Mouse (Mus musculus) embryo, embryonic 10.5 days (tissue): ENCODE measurements at regions not wholly inside any gene's neighbourhood (a gene's known extent, or its start where the extent isn't known, plus 50 kb on each side); places are given as distances from the start of the nearest gene placed in this dataset.
A peak's percentile ranks its signal among the peaks of the same experiment; 100 is the strongest.

Experiments used
- DNase-seq: peaks from one replicate; pipeline ENCODE4 v3.0.0-alpha.2; 2015; ENCODE audit warnings: low spot score

- no peak for DNase-seq
Observed at GRCm38 (mm10) chr5:112093905-112094571, 158.3 kb downstream of the Cryba4 start.

GRCm38 (mm10) chr5:112098469-112099085, 153.7 kb downstream of the Cryba4 start:
- no peak for DNase-seq

- DNase-seq: no peak
Observed at GRCm38 (mm10) chr5:112101739-112102590, 150.4 kb downstream of the Cryba4 start.

GRCm38 (mm10) chr5:112110306-112110969, 141.9 kb downstream of the Cryba4 start:
- peak; percentile 15 for DNase-seq

GRCm38 (mm10) chr5:112120766-112121165, 131.6 kb downstream of the Cryba4 start:
- no peak for DNase-seq

- no peak for DNase-seq
Observed at GRCm38 (mm10) chr5:112121554-112121953, 130.8 kb downstream of the Cryba4 start.

GRCm38 (mm10) chr5:112122581-112122980, 129.7 kb downstream of the Cryba4 start:
- peak; percentile 50 for DNase-seq

- no peak for DNase-seq
Observed at GRCm38 (mm10) chr5:112127171-112127570, 125.1 kb downstream of the Cryba4 start.

- no peak for DNase-seq
Observed at GRCm38 (mm10) chr5:112132746-112133145, 119.6 kb downstream of the Cryba4 start.

- no peak for DNase-seq
Observed at GRCm38 (mm10) chr5:112133688-112134573, 118.4 kb downstream of the Cryba4 start.

- no peak for DNase-seq
Observed at GRCm38 (mm10) chr5:112136646-112137045, 115.7 kb downstream of the Cryba4 start.

GRCm38 (mm10) chr5:112138246-112138645, 114.1 kb downstream of the Cryba4 start:
- DNase-seq: no peak

- DNase-seq: no peak
Observed at GRCm38 (mm10) chr5:112142731-112143130, 109.6 kb downstream of the Cryba4 start.

GRCm38 (mm10) chr5:112143993-112144621, 108.2 kb downstream of the Cryba4 start:
- no peak for DNase-seq

GRCm38 (mm10) chr5:112153675-112154085, 98.6 kb downstream of the Cryba4 start:
- peak; percentile 88 for DNase-seq

- DNase-seq: no peak
Observed at GRCm38 (mm10) chr5:112154650-112155049, 97.7 kb downstream of the Cryba4 start.

- DNase-seq: no peak
Observed at GRCm38 (mm10) chr5:112155051-112155450, 97.3 kb downstream of the Cryba4 start.

- DNase-seq: peak; percentile 64
Observed at GRCm38 (mm10) chr5:112156005-112156404, 96.3 kb downstream of the Cryba4 start.

- DNase-seq: no peak
Observed at GRCm38 (mm10) chr5:112166410-112167175, 85.7 kb downstream of the Cryba4 start.

GRCm38 (mm10) chr5:112167790-112168189, 84.5 kb downstream of the Cryba4 start:
- DNase-seq: no peak
